Mouse (Mus musculus) lung, adult 2 months (tissue): ENCODE measurements at regions not wholly inside any gene's neighbourhood (a gene's known extent, or its start where the extent isn't known, plus 50 kb on each side); places are given as distances from the start of the nearest gene placed in this dataset.

Source experiments
- CTCF ChIP-seq: fragments of 200-500 bp; IDR thresholded peaks from 2 replicates; pipeline ENCODE4 v1.5.1; 2011; ENCODE audit warnings: mild to moderate bottlenecking, low read length, control low read depth; ENCODE audit not compliant: insufficient read depth
- POLR2A ChIP-seq: fragments of 200-500 bp; IDR thresholded peaks from 2 replicates; pipeline ENCODE4 v1.6.1; 2011; ENCODE audit warnings: low read depth, mild to moderate bottlenecking, control low read depth, low read length, borderline replicate concordance; ENCODE audit errors: extremely low read depth

GRCm38 (mm10) chr15:7725505-7725904, 85.1 kb upstream of the Gdnf start:
- TF ChIP-seq POLR2A (no peak), CTCF (no peak)
